Mouse (Mus musculus): ENCODE data around the gene Iqschfp.

The Iqschfp gene

GRCm38 (mm10) chr3:67959672-67960071 is 67.6 kb downstream of the Iqschfp start:
- no peak for DNase-seq

- no peak for DNase-seq
Measured at GRCm38 (mm10) chr3:67960133-67960532, 68.1 kb downstream of the Iqschfp start.

GRCm38 (mm10) chr3:67960727-67961126 is 68.7 kb downstream of the Iqschfp start:
- DNase-seq = no peak

- no peak for DNase-seq
Measured at GRCm38 (mm10) chr3:67961934-67962639, 70.1 kb downstream of the Iqschfp start.

GRCm38 (mm10) chr3:67974340-67974998 is 82.4 kb downstream of the Iqschfp start:
- no peak for DNase-seq

- DNase-seq = no peak
Measured at GRCm38 (mm10) chr3:67980006-67980405, 88.0 kb downstream of the Iqschfp start.

- no peak for DNase-seq
Measured at GRCm38 (mm10) chr3:67983329-67983728, 91.3 kb downstream of the Iqschfp start.

- DNase-seq = no peak
Measured at GRCm38 (mm10) chr3:68002415-68002814, 110.4 kb downstream of the Iqschfp start.

GRCm38 (mm10) chr3:68012342-68012741 is 120.3 kb downstream of the Iqschfp start:
- DNase-seq = no peak

GRCm38 (mm10) chr3:68015786-68016185 is 123.8 kb downstream of the Iqschfp start:
- DNase-seq = no peak

GRCm38 (mm10) chr3:68019401-68019800 is 127.4 kb downstream of the Iqschfp start:
- DNase-seq = no peak

- DNase-seq = no peak
Measured at GRCm38 (mm10) chr3:68036097-68036496, 144.1 kb downstream of the Iqschfp start.

- no peak for DNase-seq
Measured at GRCm38 (mm10) chr3:68042951-68043350, 150.9 kb downstream of the Iqschfp start.

GRCm38 (mm10) chr3:68045475-68046416 is 153.7 kb downstream of the Iqschfp start:
- peak; percentile 40 for DNase-seq

- DNase-seq = peak; percentile 21
Measured at GRCm38 (mm10) chr3:68053538-68053937, 161.5 kb downstream of the Iqschfp start.

GRCm38 (mm10) chr3:68055071-68055470 is 163.0 kb downstream of the Iqschfp start:
- DNase-seq = no peak

- DNase-seq = peak; percentile 89
Measured at GRCm38 (mm10) chr3:68056373-68057275, 164.6 kb downstream of the Iqschfp start.

- peak; percentile 45 for DNase-seq
Measured at GRCm38 (mm10) chr3:68059162-68059800, 167.2 kb downstream of the Iqschfp start.

- DNase-seq = peak; percentile 64
Measured at GRCm38 (mm10) chr3:68064731-68065130, 172.7 kb downstream of the Iqschfp start, which contains the start of gene Schip1. Schip1 (plus strand) TSS chr3:68064802.

- no peak for DNase-seq
Measured at GRCm38 (mm10) chr3:68071395-68072386, 179.7 kb downstream of the Iqschfp start.

All from lung, postnatal 10 days (tissue).